Mouse (Mus musculus): ENCODE measurements around the gene Defb25. TPM values are rescaled to one million over a fixed set of nuclear protein-coding genes. Genes with fewer than 3 reads are reported as not detected.

Defb25 gene
- polyA plus RNA-seq, 1 experiment from 2014 or later = not detected

DNA sequence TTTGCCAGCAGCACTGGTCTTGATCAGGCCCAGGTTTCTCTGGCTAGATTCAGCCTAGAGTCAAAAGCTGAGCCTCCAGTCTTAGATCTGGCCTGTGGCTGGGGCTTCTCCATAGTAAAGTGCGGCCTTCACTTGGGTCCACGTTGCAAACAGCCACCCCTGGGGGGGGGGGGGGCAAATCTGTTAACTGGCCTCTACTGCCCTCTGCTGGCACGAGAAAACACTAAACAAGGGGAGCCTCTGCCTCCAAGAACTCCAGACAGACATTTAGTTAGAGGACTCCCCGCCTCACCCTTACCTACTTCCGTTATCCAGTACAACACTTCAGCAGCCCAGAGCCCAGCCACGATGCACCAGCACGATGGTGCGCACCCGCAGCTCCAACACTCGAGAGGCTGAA, 34.5 kb upstream of the Defb25 start:
- H3K36me3 ChIP-seq (ENCODE audit: control insufficient read depth, insufficient read depth, low read length) = no peaks in the 10 kb centered on the region
- H3K4me2 ChIP-seq (ENCODE audit: low read depth) = no peak overlapping the region
- H3K4me1 ChIP-seq (ENCODE audit: control insufficient read depth, insufficient read depth, low read length) = 0 out of 2 replicates have a peak, but pooled peaks cover 3% of the 10 kb centered on the region
- no peak overlapping the region for H3K4me3 ChIP-seq (ENCODE audit: low read depth, low read length)
- ATAC-seq (ENCODE audit: insufficient read depth, low FRiP score, low TSS enrichment) (no peak), DNase-seq (ENCODE audit: low spot score) (no peak)
- no peaks in the 10 kb centered on the region for H3K27me3 ChIP-seq (ENCODE audit: control insufficient read depth, insufficient read depth, low read length)
- no peaks in the 10 kb centered on the region for H3K9me3 ChIP-seq (ENCODE audit: control insufficient read depth, low read length)
- H3K9ac ChIP-seq (ENCODE audit: low read length) = no peak overlapping the region
- no peak overlapping the region for H3K27ac ChIP-seq (ENCODE audit: low read depth, low read length)
- WGBS = 59% methylated on average over 10 of the region's 10 CpGs

GRCm38 (mm10) chr2:152653874-152654715, 31.2 kb upstream of the Defb25 start:
- Histone ChIP-seq H3K27me3 (ENCODE audit: control insufficient read depth, insufficient read depth, low read length) (no peaks in the 10 kb centered on the region), H3K36me3 (ENCODE audit: control insufficient read depth, insufficient read depth, low read length) (no peaks in the 10 kb centered on the region), H3K4me3 (ENCODE audit: low read depth, low read length) (no peak overlapping the region), H3K4me1 (ENCODE audit: control insufficient read depth, insufficient read depth, low read length) (0 out of 2 replicates have a peak, but pooled peaks cover 3% of the 10 kb centered on the region), H3K9ac (ENCODE audit: low read length) (no peak overlapping the region), H3K27ac (ENCODE audit: low read depth, low read length) (no peak overlapping the region), H3K4me2 (ENCODE audit: low read depth) (no peak overlapping the region), H3K9me3 (ENCODE audit: control insufficient read depth, low read length) (no peaks in the 10 kb centered on the region)
- ATAC-seq (ENCODE audit: insufficient read depth, low FRiP score, low TSS enrichment) (no peak), DNase-seq (ENCODE audit: low spot score) (no peak)
- 55% methylated on average over 14 of the region's 14 CpGs for WGBS

DNA sequence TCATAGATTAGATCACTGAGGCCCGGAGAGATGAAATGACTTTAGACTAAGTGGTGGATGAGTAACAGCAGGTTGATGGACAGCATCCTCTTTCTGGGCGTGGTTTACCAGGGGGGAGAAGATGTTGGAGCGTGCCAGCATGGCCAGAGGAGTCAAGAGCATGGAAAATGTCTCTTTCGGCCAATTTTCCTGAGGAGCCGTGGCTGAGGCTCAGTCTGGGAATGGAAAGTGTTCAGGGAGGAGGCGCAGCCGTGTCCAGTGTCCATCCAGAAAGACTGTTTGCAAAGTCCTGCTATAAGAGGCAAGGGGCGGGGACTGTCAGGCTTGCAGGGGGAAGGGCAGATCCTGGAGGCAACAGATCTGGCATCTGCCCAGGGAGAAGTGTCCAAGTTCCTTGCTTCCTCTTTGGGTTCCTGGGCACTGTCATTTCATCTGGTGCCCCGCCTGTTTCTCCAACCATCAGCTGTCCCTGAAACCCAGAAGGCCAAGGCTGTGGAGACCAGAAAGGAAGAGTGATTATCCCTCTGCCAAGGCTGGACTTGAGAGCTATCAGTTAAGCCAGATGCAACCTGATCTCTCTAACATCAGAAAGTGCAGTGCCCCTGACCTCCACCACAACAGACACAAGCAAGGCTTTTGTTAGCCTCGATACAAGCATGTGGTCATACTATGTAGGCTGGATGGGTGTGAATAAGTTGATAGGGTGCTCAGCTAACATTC, 30.2 kb upstream of the Defb25 start:
- no peak overlapping the region for H3K9ac ChIP-seq (ENCODE audit: low read length)
- no peaks in the 10 kb centered on the region for H3K9me3 ChIP-seq (ENCODE audit: control insufficient read depth, low read length)
- H3K27ac ChIP-seq (ENCODE audit: low read depth, low read length) = no peak overlapping the region
- ATAC-seq (ENCODE audit: insufficient read depth, low FRiP score, low TSS enrichment) (no peak), DNase-seq (ENCODE audit: low spot score) (no peak)
- 77% methylated on average over 10 of the region's 10 CpGs for WGBS
- no peak overlapping the region for H3K4me2 ChIP-seq (ENCODE audit: low read depth)
- no peaks in the 10 kb centered on the region for H3K36me3 ChIP-seq (ENCODE audit: control insufficient read depth, insufficient read depth, low read length)
- H3K27me3 ChIP-seq (ENCODE audit: control insufficient read depth, insufficient read depth, low read length) = no peaks in the 10 kb centered on the region
- H3K4me1 ChIP-seq (ENCODE audit: control insufficient read depth, insufficient read depth, low read length) = 0 out of 2 replicates have a peak, but pooled peaks cover 3% of the 10 kb centered on the region
- no peak overlapping the region for H3K4me3 ChIP-seq (ENCODE audit: low read depth, low read length)

DNA sequence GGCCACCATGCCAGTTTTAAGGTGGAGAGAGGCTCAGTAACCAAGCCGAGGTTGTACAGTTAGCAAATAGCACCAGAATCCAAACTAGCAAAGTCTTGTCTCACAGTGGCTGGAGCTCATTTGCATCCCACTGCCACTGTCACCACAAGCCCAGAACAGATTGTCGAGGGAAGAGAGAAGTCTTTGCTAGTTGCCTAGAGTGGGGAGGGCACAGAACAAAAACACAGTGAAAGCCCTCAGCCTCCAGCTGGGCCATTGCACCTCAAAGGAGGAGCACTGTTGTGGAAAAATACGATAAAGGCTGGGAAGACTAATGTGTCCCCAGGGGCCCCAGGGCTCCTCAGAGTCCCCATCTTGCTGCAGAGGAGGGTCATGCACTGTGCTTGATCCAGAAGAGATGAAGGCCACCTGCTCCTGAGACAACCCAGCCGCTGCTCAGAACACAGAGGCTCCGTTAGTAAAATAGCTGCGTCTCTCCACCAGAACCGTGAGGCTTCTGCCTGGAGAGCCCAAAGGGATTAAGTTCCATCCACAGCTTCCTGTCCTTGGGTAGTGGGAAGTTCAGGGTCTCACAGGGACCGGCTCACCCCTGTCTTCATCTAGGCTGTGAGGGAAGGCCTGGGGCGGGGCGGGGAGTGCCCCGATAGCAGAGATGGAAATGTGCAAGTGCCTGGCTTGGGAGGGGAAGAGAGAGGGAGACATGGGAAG, 16.7 kb upstream of the Defb25 start:
- Histone ChIP-seq H3K9ac (ENCODE audit: low read length) (no peak overlapping the region), H3K36me3 (ENCODE audit: control insufficient read depth, insufficient read depth, low read length) (no peaks in the 10 kb centered on the region), H3K27ac (ENCODE audit: low read depth, low read length) (no peak overlapping the region), H3K9me3 (ENCODE audit: control insufficient read depth, low read length) (no peaks in the 10 kb centered on the region), H3K4me3 (ENCODE audit: low read depth, low read length) (no peak overlapping the region), H3K4me1 (ENCODE audit: control insufficient read depth, insufficient read depth, low read length) (0 out of 2 replicates have a peak, but pooled peaks cover 6% of the 10 kb centered on the region), H3K4me2 (ENCODE audit: low read depth) (no peak overlapping the region), H3K27me3 (ENCODE audit: control insufficient read depth, insufficient read depth, low read length) (no peaks in the 10 kb centered on the region)
- 12% methylated on average over 11 of the region's 11 CpGs for WGBS
- peak; percentile 64 for DNase-seq (ENCODE audit: low spot score)
- ATAC-seq (ENCODE audit: insufficient read depth, low FRiP score, low TSS enrichment) = peak; percentile 61; the same call in 1 of the 2 replicates

GRCm38 (mm10) chr2:152638865-152639264, 16.0 kb upstream of the Defb25 start:
- H3K27ac ChIP-seq (ENCODE audit: low read depth, low read length) = no peak overlapping the region
- no peak overlapping the region for H3K9ac ChIP-seq (ENCODE audit: low read length)
- WGBS = 64% methylated on average over 6 of the region's 6 CpGs
- ATAC-seq (ENCODE audit: insufficient read depth, low FRiP score, low TSS enrichment) = no peak
- 0 out of 2 replicates have a peak, but pooled peaks cover 6% of the 10 kb centered on the region for H3K4me1 ChIP-seq (ENCODE audit: control insufficient read depth, insufficient read depth, low read length)
- no peaks in the 10 kb centered on the region for H3K36me3 ChIP-seq (ENCODE audit: control insufficient read depth, insufficient read depth, low read length)
- H3K27me3 ChIP-seq (ENCODE audit: control insufficient read depth, insufficient read depth, low read length) = no peaks in the 10 kb centered on the region
- DNase-seq (ENCODE audit: low spot score) = no peak
- no peak overlapping the region for H3K4me3 ChIP-seq (ENCODE audit: low read depth, low read length)
- H3K9me3 ChIP-seq (ENCODE audit: control insufficient read depth, low read length) = no peaks in the 10 kb centered on the region
- no peak overlapping the region for H3K4me2 ChIP-seq (ENCODE audit: low read depth)

GRCm38 (mm10) chr2:152637381-152637780, 14.5 kb upstream of the Defb25 start:
- H3K9ac ChIP-seq (ENCODE audit: low read length) = no peak overlapping the region
- no peak overlapping the region for H3K4me2 ChIP-seq (ENCODE audit: low read depth)
- H3K9me3 ChIP-seq (ENCODE audit: control insufficient read depth, low read length) = no peaks in the 10 kb centered on the region
- 85% methylated on average over 4 of the region's 4 CpGs for WGBS
- DNase-seq (ENCODE audit: low spot score) (no peak), ATAC-seq (ENCODE audit: insufficient read depth, low FRiP score, low TSS enrichment) (no peak)
- no peaks in the 10 kb centered on the region for H3K36me3 ChIP-seq (ENCODE audit: control insufficient read depth, insufficient read depth, low read length)
- no peaks in the 10 kb centered on the region for H3K27me3 ChIP-seq (ENCODE audit: control insufficient read depth, insufficient read depth, low read length)
- H3K27ac ChIP-seq (ENCODE audit: low read depth, low read length) = no peak overlapping the region
- no peak overlapping the region for H3K4me3 ChIP-seq (ENCODE audit: low read depth, low read length)
- 0 out of 2 replicates have a peak, but pooled peaks cover 6% of the 10 kb centered on the region for H3K4me1 ChIP-seq (ENCODE audit: control insufficient read depth, insufficient read depth, low read length)

GRCm38 (mm10) chr2:152637006-152637322, 14.1 kb upstream of the Defb25 start:
- Histone ChIP-seq H3K4me1 (ENCODE audit: control insufficient read depth, insufficient read depth, low read length) (0 out of 2 replicates have a peak, but pooled peaks cover 6% of the 10 kb centered on the region), H3K9ac (ENCODE audit: low read length) (no peak overlapping the region), H3K27ac (ENCODE audit: low read depth, low read length) (no peak overlapping the region), H3K9me3 (ENCODE audit: control insufficient read depth, low read length) (no peaks in the 10 kb centered on the region), H3K4me3 (ENCODE audit: low read depth, low read length) (no peak overlapping the region), H3K4me2 (ENCODE audit: low read depth) (no peak overlapping the region), H3K27me3 (ENCODE audit: control insufficient read depth, insufficient read depth, low read length) (no peaks in the 10 kb centered on the region), H3K36me3 (ENCODE audit: control insufficient read depth, insufficient read depth, low read length) (no peaks in the 10 kb centered on the region)
- WGBS = 88% methylated on average over 6 of the region's 6 CpGs
- ATAC-seq (ENCODE audit: insufficient read depth, low FRiP score, low TSS enrichment) (no peak), DNase-seq (ENCODE audit: low spot score) (no peak)

DNA sequence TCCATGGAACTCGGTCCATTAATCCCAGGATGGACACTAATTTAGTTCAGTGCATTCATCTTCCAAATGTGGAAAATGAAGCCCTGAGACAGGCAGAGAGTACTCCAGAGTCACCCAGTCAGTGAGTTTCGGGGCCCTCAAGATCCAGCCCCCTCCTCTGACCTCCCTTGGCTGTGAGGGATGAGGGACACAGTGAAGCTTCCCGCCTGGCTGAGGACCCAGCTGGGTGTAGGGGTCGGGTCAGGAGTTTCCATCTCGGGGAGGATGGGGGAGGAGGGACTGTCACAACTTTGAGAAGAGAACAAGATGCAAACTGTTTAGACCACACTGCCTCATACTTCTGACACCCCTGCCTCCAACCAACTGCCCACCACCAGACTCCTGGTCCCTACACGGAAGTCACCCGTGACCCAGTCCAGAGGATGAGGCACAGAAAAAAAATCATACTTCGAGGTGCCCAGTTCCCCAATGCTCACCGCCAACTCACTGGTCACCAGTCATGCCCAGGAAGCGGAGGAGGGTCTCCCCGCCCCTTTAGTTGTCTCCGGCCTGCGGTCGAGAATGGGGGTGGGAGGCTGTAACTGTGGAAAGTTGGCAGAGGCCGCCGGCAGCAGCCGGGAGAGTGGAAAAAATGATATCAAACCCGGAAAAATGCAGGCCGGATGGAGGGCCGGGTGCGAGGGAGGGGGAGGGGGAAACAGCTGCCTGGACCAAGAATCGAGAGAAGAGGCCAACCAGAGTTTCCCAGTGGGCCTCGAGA, 13.6 kb upstream of the Defb25 start:
- Histone ChIP-seq H3K27ac (ENCODE audit: low read depth, low read length) (no peak overlapping the region), H3K4me2 (ENCODE audit: low read depth) (no peak overlapping the region), H3K9me3 (ENCODE audit: control insufficient read depth, low read length) (no peaks in the 10 kb centered on the region), H3K9ac (ENCODE audit: low read length) (no peak overlapping the region), H3K36me3 (ENCODE audit: control insufficient read depth, insufficient read depth, low read length) (no peaks in the 10 kb centered on the region), H3K4me3 (ENCODE audit: low read depth, low read length) (no peak overlapping the region), H3K27me3 (ENCODE audit: control insufficient read depth, insufficient read depth, low read length) (no peaks in the 10 kb centered on the region), H3K4me1 (ENCODE audit: control insufficient read depth, insufficient read depth, low read length) (0 out of 2 replicates have a peak, but pooled peaks cover 6% of the 10 kb centered on the region)
- DNase-seq (ENCODE audit: low spot score) (no peak), ATAC-seq (ENCODE audit: insufficient read depth, low FRiP score, low TSS enrichment) (no peak)
- WGBS = 77% methylated on average over 23 of the region's 23 CpGs
